Mouse (Mus musculus) neural tube, embryonic 13.5 days (tissue): ENCODE measurements around the gene Gm47289. TPM values are rescaled to one million over a fixed set of nuclear protein-coding genes. Genes with fewer than 3 reads are reported as not detected.

ENCODE experiments used
- ATAC-seq: fragments of 200-750 bp; cut with Nextera tagmentation; 2 replicates; pipeline ENCODE4 v1.8.0; 2017; ENCODE audit warnings: low read depth, mild to moderate bottlenecking, moderate TSS enrichment, moderate library complexity
- H3K27ac ChIP-seq: fragments of 300-500 bp; sonication (generic); replicated peaks from 2 replicates; pipeline ENCODE4 v1.5.1; 2015; ENCODE audit warnings: moderate library complexity, mild to moderate bottlenecking, inconsistent platforms
- H3K27me3 ChIP-seq: fragments of 300-500 bp; sonication (generic); 2 replicates; pipeline ENCODE4 v1.6.1; 2015; ENCODE audit warnings: mild to moderate bottlenecking, inconsistent platforms
- H3K36me3 ChIP-seq: fragments of 300-500 bp; sonication (generic); 2 replicates; pipeline ENCODE4 v1.6.1; 2015; ENCODE audit warnings: mild to moderate bottlenecking, inconsistent platforms
- H3K4me1 ChIP-seq: fragments of 300-500 bp; sonication (generic); replicated peaks from 2 replicates; pipeline ENCODE4 v1.6.1; 2015; ENCODE audit warnings: inconsistent platforms
- H3K4me2 ChIP-seq: fragments of 300-500 bp; sonication (generic); 2 replicates; pipeline ENCODE4 v1.6.1; 2015; ENCODE audit warnings: inconsistent platforms, mild to moderate bottlenecking, moderate library complexity
- H3K4me3 ChIP-seq: fragments of 300-500 bp; sonication (generic); 2 replicates; pipeline ENCODE4 v1.5.1; 2015; ENCODE audit warnings: mild to moderate bottlenecking, inconsistent platforms
- H3K9ac ChIP-seq: fragments of 300-500 bp; sonication (generic); 2 replicates; pipeline ENCODE4 v1.6.1; 2015; ENCODE audit warnings: moderate library complexity, mild to moderate bottlenecking, inconsistent platforms
- H3K9me3 ChIP-seq: fragments of 300-500 bp; sonication (generic); 2 replicates; pipeline ENCODE4 v1.6.1; 2016; ENCODE audit warnings: inconsistent platforms
- WGBS: fragments of 180-500 bp; shearing (Covaris S2); methylation state at CpG from one replicate; pipeline ENCODE4 v1.1.7; 2015; 5-methylcytosine and 5-hydroxymethylcytosine counted together
- polyA plus RNA-seq: library from polyadenylated mRNA; unstranded; fragments of >200 nt; fragmentation: Nextera tagmentation; extraction: Ambion mirVana; gene quantifications from 2 replicates; pipeline ENCODE4 v1.2.1, GENCODE M21; 2015

Gm47289 gene
- polyA plus RNA-seq, result not detected in 2 replicates

GRCm38 (mm10) chr9:119158861-119159260 is at the start of gene Gm47289:
Gene Gm47289, plus strand, starts transcription at chr9:119159161.
- peaks cover 29% of the 10 kb centered on the region for H3K27me3 ChIP-seq
- WGBS, result 53% methylated on average over 4 of the region's 4 CpGs
- H3K27ac ChIP-seq, result no peak within 1 kb of the TSS
- no peaks in the 10 kb centered on the region; the same call in 1 of the 2 replicates for H3K4me1 ChIP-seq
- no peaks in the 10 kb centered on the region for H3K9me3 ChIP-seq
- H3K4me3 ChIP-seq, result no peak within 1 kb of the TSS
- ATAC-seq, result no peak
- no peak within 1 kb of the TSS for H3K9ac ChIP-seq
- H3K36me3 ChIP-seq, result no peaks in the 10 kb centered on the region
- H3K4me2 ChIP-seq, result no peak within 1 kb of the TSS

GRCm38 (mm10) chr9:119109685-119110353 is 49.1 kb upstream of the Gm47289 start:
- ATAC-seq, result no peak
- 67% methylated on average over 12 of the region's 12 CpGs for WGBS
- H3K36me3 ChIP-seq, result no peaks in the 10 kb centered on the region
- no peaks in the 10 kb centered on the region for H3K27me3 ChIP-seq
- H3K9ac ChIP-seq, result no peak overlapping the region
- H3K4me1 ChIP-seq, result 0 out of 2 replicates have a peak, but pooled peaks cover 7% of the 10 kb centered on the region
- no peaks in the 10 kb centered on the region for H3K9me3 ChIP-seq
- no peak overlapping the region for H3K4me2 ChIP-seq
- H3K4me3 ChIP-seq, result no peak overlapping the region
- no peak overlapping the region for H3K27ac ChIP-seq

- 0 out of 2 replicates have a peak overlapping the region, but pooled peaks have one; percentile 6 for H3K27ac ChIP-seq
- no peak overlapping the region for H3K4me3 ChIP-seq
- H3K9ac ChIP-seq, result no peak overlapping the region
- ATAC-seq, result no peak
- H3K27me3 ChIP-seq, result no peaks in the 10 kb centered on the region
- no peak overlapping the region for H3K4me2 ChIP-seq
- 0 out of 2 replicates have a peak, but pooled peaks cover 7% of the 10 kb centered on the region for H3K4me1 ChIP-seq
- H3K9me3 ChIP-seq, result no peaks in the 10 kb centered on the region
- 54% methylated on average over 3 of the region's 3 CpGs for WGBS
- no peaks in the 10 kb centered on the region for H3K36me3 ChIP-seq
Observed at GRCm38 (mm10) chr9:119110640-119111039, 48.3 kb upstream of the Gm47289 start.

GRCm38 (mm10) chr9:119114911-119115310 is 44.0 kb upstream of the Gm47289 start:
- peaks cover 10% of the 10 kb centered on the region; the same call in 1 of the 2 replicates for H3K4me1 ChIP-seq
- no peak for ATAC-seq
- H3K9me3 ChIP-seq, result no peaks in the 10 kb centered on the region
- no peak overlapping the region for H3K27ac ChIP-seq
- no peak overlapping the region for H3K4me2 ChIP-seq
- H3K36me3 ChIP-seq, result no peaks in the 10 kb centered on the region
- H3K9ac ChIP-seq, result no peak overlapping the region
- WGBS, result 88% methylated on average over 17 of the region's 17 CpGs
- no peak overlapping the region for H3K4me3 ChIP-seq
- no peaks in the 10 kb centered on the region for H3K27me3 ChIP-seq

GRCm38 (mm10) chr9:119119409-119120167 is 39.4 kb upstream of the Gm47289 start:
- Histone ChIP-seq H3K27me3 (no peaks in the 10 kb centered on the region), H3K9me3 (no peaks in the 10 kb centered on the region), H3K4me3 (no peak overlapping the region), H3K9ac (no peak overlapping the region), H3K36me3 (no peaks in the 10 kb centered on the region), H3K4me2 (no peak overlapping the region), H3K27ac (no peak overlapping the region), H3K4me1 (peaks cover 15% of the 10 kb centered on the region)
- no peak for ATAC-seq
- WGBS, result 88% methylated on average over 19 of the region's 19 CpGs

GRCm38 (mm10) chr9:119120168-119120560 is 38.8 kb upstream of the Gm47289 start:
- ATAC-seq, result no peak
- Histone ChIP-seq H3K9ac (no peak overlapping the region), H3K4me1 (peaks cover 15% of the 10 kb centered on the region), H3K36me3 (no peaks in the 10 kb centered on the region), H3K27ac (no peak overlapping the region), H3K4me2 (no peak overlapping the region), H3K4me3 (no peak overlapping the region), H3K9me3 (no peaks in the 10 kb centered on the region), H3K27me3 (no peaks in the 10 kb centered on the region)
- WGBS, result 71% methylated on average over 3 of the region's 3 CpGs

GRCm38 (mm10) chr9:119122596-119123369 is 36.2 kb upstream of the Gm47289 start:
- no peaks in the 10 kb centered on the region for H3K9me3 ChIP-seq
- no peak overlapping the region for H3K4me3 ChIP-seq
- H3K4me2 ChIP-seq, result no peak overlapping the region
- no peak overlapping the region for H3K27ac ChIP-seq
- no peak overlapping the region for H3K9ac ChIP-seq
- no peaks in the 10 kb centered on the region for H3K27me3 ChIP-seq
- ATAC-seq, result no peak
- peaks cover 15% of the 10 kb centered on the region for H3K4me1 ChIP-seq
- H3K36me3 ChIP-seq, result no peaks in the 10 kb centered on the region
- 86% methylated on average over 18 of the region's 18 CpGs for WGBS

GRCm38 (mm10) chr9:119128436-119129181 is 30.4 kb upstream of the Gm47289 start:
- no peaks in the 10 kb centered on the region for H3K4me1 ChIP-seq
- H3K27me3 ChIP-seq, result no peaks in the 10 kb centered on the region
- H3K9ac ChIP-seq, result no peak overlapping the region
- H3K4me3 ChIP-seq, result no peak overlapping the region
- no peak overlapping the region for H3K27ac ChIP-seq
- no peak overlapping the region for H3K4me2 ChIP-seq
- ATAC-seq, result no peak
- no peaks in the 10 kb centered on the region for H3K9me3 ChIP-seq
- 85% methylated on average over 12 of the region's 12 CpGs for WGBS
- H3K36me3 ChIP-seq, result no peaks in the 10 kb centered on the region

GRCm38 (mm10) chr9:119130692-119131091 is 28.3 kb upstream of the Gm47289 start:
- Histone ChIP-seq H3K9ac (no peak overlapping the region), H3K36me3 (no peaks in the 10 kb centered on the region), H3K4me1 (no peaks in the 10 kb centered on the region), H3K27me3 (no peaks in the 10 kb centered on the region), H3K4me2 (no peak overlapping the region), H3K27ac (no peak overlapping the region), H3K9me3 (no peaks in the 10 kb centered on the region), H3K4me3 (no peak overlapping the region)
- ATAC-seq, result no peak
- 61% methylated on average over 5 of the region's 5 CpGs for WGBS

GRCm38 (mm10) chr9:119138836-119139235 is 20.1 kb upstream of the Gm47289 start:
- no peak for ATAC-seq
- Histone ChIP-seq H3K27ac (no peak overlapping the region), H3K36me3 (no peaks in the 10 kb centered on the region), H3K4me2 (no peak overlapping the region), H3K4me1 (no peaks in the 10 kb centered on the region), H3K9ac (no peak overlapping the region), H3K4me3 (no peak overlapping the region), H3K27me3 (no peaks in the 10 kb centered on the region), H3K9me3 (no peaks in the 10 kb centered on the region)
- WGBS, result 89% methylated on average over 2 of the region's 2 CpGs

- Histone ChIP-seq H3K27ac (no peak overlapping the region), H3K4me2 (no peak overlapping the region), H3K4me1 (no peaks in the 10 kb centered on the region), H3K9me3 (no peaks in the 10 kb centered on the region), H3K27me3 (no peaks in the 10 kb centered on the region), H3K4me3 (no peak overlapping the region), H3K36me3 (no peaks in the 10 kb centered on the region), H3K9ac (no peak overlapping the region)
- no peak for ATAC-seq
- 89% methylated on average over 5 of the region's 5 CpGs for WGBS
Observed at GRCm38 (mm10) chr9:119142066-119142465, 16.9 kb upstream of the Gm47289 start.
